Mouse (Mus musculus) lung, embryonic 16.5 days (tissue): Measurements from ENCODE around the gene Zbtb9. TPM values are rescaled to one million over a fixed set of nuclear protein-coding genes. Genes with fewer than 3 reads are reported as not detected.

Experiments used
- ATAC-seq: fragments of 200-750 bp; cut with Nextera tagmentation; 2 replicates; pipeline ENCODE4 v1.8.0; 2017; ENCODE audit warnings: low read depth, mild to moderate bottlenecking, moderate library complexity
- H3K27ac ChIP-seq: fragments of 300-500 bp; sonication (generic); 2 replicates; pipeline ENCODE4 v1.5.1; 2014; ENCODE audit warnings: mild to moderate bottlenecking, control low read depth, low read length
- H3K27me3 ChIP-seq: fragments of 300-500 bp; sonication (generic); 2 replicates; pipeline ENCODE4 v1.6.1; 2014; ENCODE audit warnings: low read depth, low read length, mixed read lengths; ENCODE audit not compliant: control insufficient read depth, insufficient read depth
- H3K36me3 ChIP-seq: fragments of 300-500 bp; sonication (generic); 2 replicates; pipeline ENCODE4 v1.6.1; 2014; ENCODE audit warnings: low read length; ENCODE audit not compliant: control insufficient read depth, insufficient read depth
- H3K4me1 ChIP-seq: fragments of 300-500 bp; sonication (generic); replicated peaks from 2 replicates; pipeline ENCODE4 v1.6.1; 2014; ENCODE audit warnings: low read length, mixed read lengths; ENCODE audit not compliant: control insufficient read depth, insufficient read depth
- H3K4me2 ChIP-seq: fragments of 300-500 bp; sonication (generic); 2 replicates; pipeline ENCODE4 v1.6.1; 2014; ENCODE audit warnings: low read depth, low read length, control low read depth
- H3K4me3 ChIP-seq: fragments of 300-500 bp; sonication (generic); 2 replicates; pipeline ENCODE4 v1.5.1; 2014; ENCODE audit warnings: mild to moderate bottlenecking, low read length, control low read depth
- H3K9ac ChIP-seq: fragments of 300-500 bp; sonication (generic); 2 replicates; pipeline ENCODE4 v1.6.1; 2014; ENCODE audit warnings: low read length, control low read depth
- H3K9me3 ChIP-seq: fragments of 300-500 bp; sonication (generic); 2 replicates; pipeline ENCODE4 v1.6.1; 2016; ENCODE audit warnings: low read length; ENCODE audit not compliant: control insufficient read depth
- WGBS: fragments of 180-500 bp; shearing (Covaris S2); extraction: QIAGEN DNeasy Blood & Tissue Kit; methylation state at CpG from one replicate; pipeline ENCODE4 v1.1.7; 2014; 5-methylcytosine and 5-hydroxymethylcytosine counted together
- polyA plus RNA-seq: library from polyadenylated mRNA; unstranded; fragments of >200 nt; fragmentation: Nextera tagmentation; extraction: Ambion mirVana; gene quantifications from 2 replicates; pipeline ENCODE4 v1.2.1, GENCODE M21; 2015

Zbtb9 gene
- polyA plus RNA-seq, 1 experiment from 2014 or later, result 17.1 TPM

DNA sequence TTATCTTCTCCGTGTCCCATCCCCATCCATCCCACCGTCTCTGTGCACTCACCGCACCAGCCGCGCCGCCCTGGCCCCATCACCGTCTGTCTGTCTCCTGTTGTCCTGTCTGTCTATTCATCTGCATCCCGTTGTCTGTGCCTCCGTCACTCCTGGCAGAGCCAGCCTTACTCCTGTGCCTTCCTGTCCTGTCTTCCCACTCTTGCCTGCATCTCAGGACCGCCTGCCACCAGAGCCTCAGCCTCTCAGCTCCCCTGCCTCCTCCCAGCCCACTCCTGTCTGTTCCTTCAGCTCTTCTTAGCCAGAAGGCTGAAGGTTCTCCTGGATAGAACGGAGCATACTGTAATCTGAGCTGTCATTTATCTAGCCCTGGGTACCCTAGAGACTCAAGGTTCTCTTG lies 6.0 kb upstream of the Zbtb9 start:
- no peak for ATAC-seq
- no peak overlapping the region for H3K4me3 ChIP-seq
- H3K27me3 ChIP-seq, result no peaks in the 10 kb centered on the region
- no peak overlapping the region for H3K4me2 ChIP-seq
- peaks cover 13% of the 10 kb centered on the region for H3K36me3 ChIP-seq
- H3K4me1 ChIP-seq, result peaks cover 9% of the 10 kb centered on the region
- H3K27ac ChIP-seq, result no peak overlapping the region
- no peaks in the 10 kb centered on the region for H3K9me3 ChIP-seq
- H3K9ac ChIP-seq, result no peak overlapping the region
- 87% methylated on average over 11 of the region's 11 CpGs for WGBS

DNA sequence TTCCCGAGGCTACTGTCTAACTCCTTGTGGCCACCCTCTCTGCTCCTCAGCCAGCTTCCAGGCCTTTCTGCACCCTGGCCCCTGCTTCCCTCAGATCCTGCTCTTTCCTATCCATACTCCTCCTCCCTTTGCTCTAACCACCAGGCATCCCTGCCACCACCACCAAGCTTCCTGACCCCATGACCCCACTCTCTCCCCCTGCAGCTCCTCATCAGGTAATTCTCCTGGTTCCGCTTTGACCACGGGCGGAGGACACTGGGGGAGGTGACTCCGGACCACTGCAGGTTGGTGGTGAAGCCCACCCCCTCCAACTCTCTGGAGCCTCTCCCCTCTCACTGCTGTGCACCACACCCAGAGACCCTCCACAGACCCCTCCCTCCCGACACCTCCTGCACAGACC lies 5.5 kb upstream of the Zbtb9 start:
- H3K9ac ChIP-seq, result no peak overlapping the region
- 85% methylated on average over 6 of the region's 6 CpGs for WGBS
- H3K4me3 ChIP-seq, result no peak overlapping the region
- no peak for ATAC-seq
- no peaks in the 10 kb centered on the region for H3K9me3 ChIP-seq
- peaks cover 11% of the 10 kb centered on the region for H3K36me3 ChIP-seq
- H3K27me3 ChIP-seq, result no peaks in the 10 kb centered on the region
- no peak overlapping the region for H3K4me2 ChIP-seq
- H3K27ac ChIP-seq, result no peak overlapping the region
- peaks cover 11% of the 10 kb centered on the region for H3K4me1 ChIP-seq

DNA sequence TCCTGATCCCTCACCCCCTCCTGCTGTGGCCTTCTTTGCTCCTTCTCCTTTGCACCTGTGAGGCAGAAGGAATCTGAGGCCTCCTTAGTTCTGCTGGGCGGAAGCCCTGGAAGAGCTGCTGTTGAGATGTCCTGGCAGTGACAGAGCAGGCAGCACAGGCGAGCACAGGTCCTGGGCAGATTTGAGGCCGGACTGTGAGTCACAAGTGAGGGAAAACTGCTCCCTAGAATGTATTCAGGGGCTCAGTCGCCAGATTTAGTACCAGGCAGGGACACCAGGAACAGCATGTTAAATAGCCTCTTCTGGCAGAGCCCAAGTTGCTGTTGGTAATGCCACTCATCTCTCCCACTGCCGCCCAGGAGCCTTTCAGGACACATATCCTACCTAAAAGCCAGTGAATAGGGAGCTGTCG lies 4.8 kb upstream of the Zbtb9 start:
- H3K4me3 ChIP-seq, result no peak overlapping the region
- no peak overlapping the region for H3K4me2 ChIP-seq
- 79% methylated on average over 6 of the region's 6 CpGs for WGBS
- H3K27me3 ChIP-seq, result no peaks in the 10 kb centered on the region
- H3K36me3 ChIP-seq, result peaks cover 8% of the 10 kb centered on the region; the same call in 1 of the 2 replicates
- no peak for ATAC-seq
- no peaks in the 10 kb centered on the region for H3K9me3 ChIP-seq
- no peak overlapping the region for H3K27ac ChIP-seq
- H3K4me1 ChIP-seq, result peaks cover 11% of the 10 kb centered on the region
- no peak overlapping the region for H3K9ac ChIP-seq

DNA sequence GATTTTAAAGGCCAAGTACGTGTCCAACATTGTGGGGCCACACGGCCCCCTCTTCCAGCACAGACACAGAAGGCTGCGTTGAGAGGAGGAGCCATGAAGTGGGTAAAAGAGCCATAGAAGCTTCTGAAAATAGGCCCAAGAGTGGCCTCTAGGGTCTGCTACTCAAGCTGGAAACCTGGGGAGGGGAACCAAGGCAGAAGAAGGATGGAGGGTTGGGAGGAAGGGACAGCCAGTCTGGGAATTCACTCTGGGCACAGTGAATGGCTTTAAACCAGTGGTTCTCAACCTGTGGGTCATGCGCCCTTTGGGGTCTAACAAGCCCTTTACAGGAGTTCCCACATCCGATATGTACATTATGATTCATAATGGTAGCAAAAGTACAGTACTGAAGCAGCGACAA lies 3.7 kb upstream of the Zbtb9 start:
- ATAC-seq, result no peak
- H3K4me3 ChIP-seq, result no peak overlapping the region
- peaks cover 3% of the 10 kb centered on the region; the same call in 1 of the 2 replicates for H3K36me3 ChIP-seq
- no peak overlapping the region; the same call in 1 of the 2 replicates for H3K27ac ChIP-seq
- 73% methylated on average over 6 of the region's 6 CpGs for WGBS
- H3K4me2 ChIP-seq, result no peak overlapping the region
- H3K9me3 ChIP-seq, result no peaks in the 10 kb centered on the region
- peaks cover 18% of the 10 kb centered on the region for H3K4me1 ChIP-seq
- H3K9ac ChIP-seq, result no peak overlapping the region
- no peaks in the 10 kb centered on the region for H3K27me3 ChIP-seq

DNA sequence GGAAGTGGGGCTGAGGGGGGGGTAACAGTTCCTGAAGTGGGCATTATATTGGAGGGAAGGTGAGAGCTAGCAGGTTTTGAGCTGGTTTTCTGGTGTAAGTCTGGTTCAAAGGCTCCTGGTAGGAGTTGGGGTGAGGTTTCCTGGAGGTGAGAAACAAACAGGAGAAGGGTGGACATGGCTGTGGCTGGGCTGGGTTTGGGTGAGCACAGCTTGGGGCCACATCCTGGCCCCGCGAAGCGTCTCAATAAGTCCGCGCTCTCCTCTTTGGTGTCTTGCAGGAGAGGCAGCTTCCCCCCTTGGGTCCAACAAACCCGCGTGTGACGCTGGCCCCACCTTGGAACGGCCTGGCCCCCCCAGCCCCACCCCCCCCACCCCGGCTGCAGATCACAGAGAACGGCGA lies 2.7 kb upstream of the Zbtb9 start:
- 68% methylated on average over 11 of the region's 12 CpGs for WGBS
- no peaks in the 10 kb centered on the region for H3K9me3 ChIP-seq
- peaks cover 22% of the 10 kb centered on the region for H3K4me1 ChIP-seq
- no peak overlapping the region for H3K4me3 ChIP-seq
- H3K36me3 ChIP-seq, result peaks cover 4% of the 10 kb centered on the region; the same call in 1 of the 2 replicates
- H3K27me3 ChIP-seq, result no peaks in the 10 kb centered on the region
- H3K9ac ChIP-seq, result no peak overlapping the region
- H3K27ac ChIP-seq, result no peak overlapping the region
- no peak for ATAC-seq
- H3K4me2 ChIP-seq, result no peak overlapping the region

DNA sequence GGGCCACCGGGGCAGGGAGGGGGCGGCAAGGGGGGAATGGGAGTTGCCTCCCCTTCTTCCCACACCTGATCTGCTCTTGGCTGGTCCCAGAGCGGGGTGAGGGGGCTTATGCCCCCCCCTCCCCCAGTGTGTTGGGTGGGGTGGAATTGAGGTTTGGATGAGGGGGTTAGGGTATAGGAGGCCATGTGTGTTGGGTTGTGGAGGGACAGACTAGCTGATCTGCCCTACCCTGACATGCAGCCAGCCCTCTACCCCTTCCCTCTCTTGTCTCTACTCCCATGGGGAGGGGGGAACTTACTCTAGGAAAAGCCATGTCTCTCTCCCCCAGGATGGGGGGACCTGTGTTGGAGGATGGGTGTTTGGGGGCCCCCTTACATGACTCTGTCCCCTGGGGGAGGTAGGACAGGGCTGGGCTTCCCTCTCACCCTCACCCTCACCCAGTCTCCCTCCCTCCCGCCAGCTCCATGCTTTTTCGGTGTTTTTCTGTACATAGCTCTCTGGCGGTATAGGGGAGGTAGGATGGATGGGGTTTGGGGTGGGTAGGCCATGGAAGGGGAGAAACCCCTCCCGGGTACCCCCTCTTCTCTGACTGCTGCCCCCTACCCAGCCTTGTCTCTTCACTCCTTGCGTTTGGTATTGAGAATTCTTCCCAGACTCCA lies 1.6 kb upstream of the Zbtb9 start:
- Histone ChIP-seq H3K27ac (peak overlapping the region; percentile 15), H3K9me3 (no peaks in the 10 kb centered on the region), H3K4me3 (peak overlapping the region; percentile 70), H3K9ac (peak overlapping the region; percentile 92), H3K27me3 (no peaks in the 10 kb centered on the region), H3K4me1 (peaks cover 28% of the 10 kb centered on the region), H3K4me2 (peak overlapping the region; percentile 82), H3K36me3 (peaks cover 14% of the 10 kb centered on the region)
- ATAC-seq, result no peak
- 36% methylated on average over 8 of the region's 8 CpGs for WGBS

DNA sequence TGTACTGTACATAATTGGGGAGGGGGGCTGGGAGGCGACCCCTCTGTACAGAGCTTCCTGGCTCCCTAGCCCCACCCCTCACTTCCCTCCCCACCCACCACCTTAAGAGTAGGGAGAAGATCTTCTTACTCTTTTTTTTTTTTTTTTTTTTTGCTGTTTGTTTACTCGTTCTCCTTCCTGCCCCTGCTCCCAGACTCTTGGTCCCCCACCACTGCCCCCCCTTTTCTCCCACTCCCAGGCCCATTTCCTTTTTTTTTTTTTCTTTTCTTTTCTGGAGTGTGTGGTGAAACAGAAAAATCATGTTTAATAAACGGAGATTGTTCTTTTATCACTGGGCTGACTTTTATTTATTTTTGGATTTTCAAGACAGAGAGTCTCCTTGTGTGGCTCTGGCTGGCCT lies 860 bp upstream of the Zbtb9 start:
- peak; percentile 5; the same call in 1 of the 2 replicates for ATAC-seq
- Histone ChIP-seq H3K27ac (peak overlapping the region; percentile 96), H3K27me3 (no peaks in the 10 kb centered on the region)

DNA sequence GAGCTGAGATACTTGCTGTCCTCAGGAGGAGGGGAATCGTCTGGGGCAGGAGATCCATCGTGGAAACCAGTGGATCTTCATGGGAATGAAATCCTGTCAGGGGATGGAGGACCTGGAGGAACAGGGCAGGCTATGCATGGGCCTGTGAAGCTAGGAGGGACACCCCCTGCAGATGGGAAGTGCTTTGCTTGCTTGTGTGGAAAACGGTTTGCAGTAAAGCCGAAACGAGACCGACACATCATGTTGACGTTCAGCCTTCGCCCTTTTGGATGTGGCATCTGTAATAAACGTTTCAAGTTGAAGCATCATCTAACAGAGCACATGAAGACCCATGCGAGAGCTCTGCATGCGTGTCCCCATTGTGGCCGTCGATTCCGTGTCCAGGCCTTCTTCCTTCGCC lies 1.6 kb downstream of the Zbtb9 start:
- H3K9ac ChIP-seq, result no peak overlapping the region
- H3K9me3 ChIP-seq, result no peaks in the 10 kb centered on the region
- H3K36me3 ChIP-seq, result peaks cover 31% of the 10 kb centered on the region
- no peak overlapping the region for H3K27ac ChIP-seq
- H3K4me1 ChIP-seq, result peaks cover 28% of the 10 kb centered on the region
- WGBS, result 89% methylated on average over 15 of the region's 15 CpGs
- ATAC-seq, result no peak
- no peak overlapping the region for H3K4me2 ChIP-seq
- H3K27me3 ChIP-seq, result no peaks in the 10 kb centered on the region
- no peak overlapping the region for H3K4me3 ChIP-seq

More for the DNA sequence above, 860 bp upstream of the Zbtb9 start:
- Histone ChIP-seq H3K9me3 (no peaks in the 10 kb centered on the region), H3K9ac (peak overlapping the region; percentile 92), H3K4me1 (peaks cover 28% of the 10 kb centered on the region), H3K4me3 (peak overlapping the region; percentile 70), H3K36me3 (peaks cover 16% of the 10 kb centered on the region), H3K4me2 (peak overlapping the region; percentile 82)
- 0% methylated on average over 3 of the region's 3 CpGs for WGBS

DNA sequence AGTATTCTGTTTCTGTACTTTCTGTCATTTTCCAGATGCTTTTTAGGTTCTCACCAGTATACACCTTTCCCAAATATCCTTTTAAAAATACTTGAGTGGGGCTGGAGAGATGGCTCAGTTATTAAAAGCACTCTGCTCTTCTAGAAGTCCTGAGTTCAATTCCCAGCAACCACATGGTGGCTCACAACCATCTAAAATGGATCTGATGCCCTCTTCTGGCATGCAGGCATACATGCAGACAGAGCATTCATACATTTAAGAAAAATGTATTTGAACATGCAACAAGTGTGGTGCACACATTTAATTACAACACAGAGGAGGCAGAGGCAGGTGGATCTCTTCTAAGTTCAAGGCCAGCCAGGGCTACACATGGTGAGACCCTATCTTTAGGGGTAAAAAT lies 2.4 kb downstream of the Zbtb9 start:
- H3K27me3 ChIP-seq, result no peaks in the 10 kb centered on the region
- no peak overlapping the region for H3K27ac ChIP-seq
- no peaks in the 10 kb centered on the region for H3K9me3 ChIP-seq
- no peak overlapping the region for H3K9ac ChIP-seq
- peaks cover 28% of the 10 kb centered on the region for H3K4me1 ChIP-seq
- no peak overlapping the region for H3K4me3 ChIP-seq
- ATAC-seq, result no peak
- H3K36me3 ChIP-seq, result peaks cover 31% of the 10 kb centered on the region
- H3K4me2 ChIP-seq, result no peak overlapping the region
